ENCODE assay signal across 8 mouse cellular contexts in the genomic region with DNA sequence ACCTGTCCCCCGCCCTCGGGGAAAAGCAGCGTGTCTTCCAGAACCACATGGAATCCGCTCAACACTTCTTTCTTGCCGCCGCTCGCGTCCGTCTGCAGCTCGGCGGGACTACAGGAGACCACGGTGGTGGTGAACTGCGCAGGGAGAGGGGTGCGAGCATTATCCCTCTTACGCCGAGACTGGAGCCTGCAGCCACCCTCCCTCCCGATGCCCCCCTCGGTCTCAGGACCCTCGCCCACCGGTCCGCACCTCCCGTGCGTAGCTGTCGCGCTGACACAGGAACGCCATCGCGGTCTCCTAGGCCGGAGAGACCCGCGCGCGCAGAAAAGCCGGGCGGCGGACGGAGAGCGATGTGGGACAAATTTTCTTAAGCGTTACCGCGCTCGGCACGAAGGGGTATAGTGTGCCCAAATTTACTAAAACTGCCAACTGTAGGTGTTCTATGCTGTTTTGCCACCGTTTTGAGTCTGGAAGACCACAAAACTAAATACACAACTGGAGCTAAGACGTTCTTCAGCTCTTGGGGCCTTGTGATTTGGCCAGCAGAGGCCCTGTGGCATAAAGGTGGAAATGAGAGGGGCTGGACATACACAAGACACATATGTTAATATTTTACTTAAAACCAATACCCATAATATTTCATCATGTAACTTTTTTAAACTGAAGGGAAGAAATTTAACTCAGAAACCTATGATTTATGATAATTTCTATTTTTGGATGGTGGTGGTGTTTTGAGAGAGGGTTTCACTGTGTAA. TPM values are rescaled to one million over a fixed set of nuclear protein-coding genes. Genes with fewer than 3 reads are reported as not detected.
DNase-seq lines count a peak whose midpoint lies in the region; ATAC-seq and TF ChIP-seq lines count a peak whose summit lies in the region.

A gene (minus strand): TSS at position 515 of the 755 bp plus-strand sequence.

- TF ChIP-seq CTCF in liver, postnatal 0 days (IDR thresholded peaks at IDR 0.05; ENCODE audit: low read depth), result no peak
- TF ChIP-seq CTCF in testis, adult 2 months (IDR thresholded peaks at IDR 0.05; ENCODE audit: control insufficient read depth, insufficient read depth, insufficient replicate concordance, low read depth, low read length), result no peak

- H3K36me3 ChIP-seq in forebrain, embryonic 16.5 days (ENCODE audit: control insufficient read depth, insufficient read depth), result 0 out of 2 replicates have a peak, but pooled peaks cover 2% of the 10 kb centered on the region
- H3K36me3 ChIP-seq in liver, postnatal 0 days (replicated peaks; ENCODE audit: insufficient read depth, low read length), result peaks cover 14% of the 10 kb centered on the region
- H3K36me3 ChIP-seq in neural tube, embryonic 14.5 days (ENCODE audit: control insufficient read depth, insufficient read depth, low read length), result peaks cover 5% of the 10 kb centered on the region; the same call in 1 of the 2 replicates
- H3K36me3 ChIP-seq in testis, adult 2 months (ENCODE audit: control insufficient read depth, insufficient read depth, low read length), result peaks cover 2% of the 10 kb centered on the region

- peak; percentile 85 for DNase-seq in ES-CJ7 (ENCODE audit: low read depth, low spot score)
- peak; percentile 84 for DNase-seq in cerebellum, adult 11-12 months
- DNase-seq in heart, postnatal 25 days (ENCODE audit: low spot score), result peak; percentile 74
- DNase-seq in layer of hippocampus, adult 11-12 months (ENCODE audit: low spot score), result peak; percentile 87
- peak; percentile 89 for DNase-seq in liver, postnatal 0 days

- intact Hi-C loops in heart, postnatal 25 days (cut with DNase I), result no loop called here

- under 1% methylated on average over 45 of the region's 45 CpGs for WGBS in forebrain, embryonic 16.5 days
- under 1% methylated on average over 44 of the region's 45 CpGs for WGBS in liver, postnatal 0 days (ENCODE audit: insufficient replicate concordance)
- under 1% methylated on average over 45 of the region's 45 CpGs for WGBS in neural tube, embryonic 14.5 days

- no peaks in the 10 kb centered on the region for H3K27me3 ChIP-seq in forebrain, embryonic 16.5 days (replicated peaks; ENCODE audit: control insufficient read depth, insufficient read depth, low read length)
- no peaks in the 10 kb centered on the region for H3K27me3 ChIP-seq in liver, postnatal 0 days (ENCODE audit: insufficient read depth, low read length)
- no peaks in the 10 kb centered on the region for H3K27me3 ChIP-seq in neural tube, embryonic 14.5 days (ENCODE audit: control insufficient read depth, insufficient read depth, low read length)
- no peaks in the 10 kb centered on the region for H3K27me3 ChIP-seq in testis, adult 2 months (ENCODE audit: control insufficient read depth, insufficient read depth, low read length)

- peak within 1 kb of the TSS; percentile 74 for H3K4me2 ChIP-seq in forebrain, embryonic 16.5 days (ENCODE audit: low read length)
- peak within 1 kb of the TSS; percentile 99 for H3K4me2 ChIP-seq in liver, postnatal 0 days (ENCODE audit: low read depth, low read length)
- H3K4me2 ChIP-seq in neural tube, embryonic 14.5 days (ENCODE audit: low read depth, low read length), result peak within 1 kb of the TSS; percentile 75

- H3K4me3 ChIP-seq in forebrain, embryonic 16.5 days (replicated peaks; ENCODE audit: low read length), result peak within 1 kb of the TSS; percentile 67
- H3K4me3 ChIP-seq in liver, postnatal 0 days (ENCODE audit: low read depth, low read length), result peak within 1 kb of the TSS; percentile 97
- peak within 1 kb of the TSS; percentile 77 for H3K4me3 ChIP-seq in neural tube, embryonic 14.5 days (ENCODE audit: low read depth, low read length)
- peak within 1 kb of the TSS; percentile 99 for H3K4me3 ChIP-seq in testis, adult 2 months (ENCODE audit: control insufficient read depth, low read depth, low read length)

- ATAC-seq in forebrain, embryonic 16.5 days, result peak; percentile 93
- ATAC-seq in liver, postnatal 0 days, result peak; percentile 91
- ATAC-seq in neural tube, embryonic 14.5 days (ENCODE audit: low read depth), result peak; percentile 80

- peak within 1 kb of the TSS; percentile 80 for H3K27ac ChIP-seq in forebrain, embryonic 16.5 days (ENCODE audit: low read length)
- peak within 1 kb of the TSS; percentile 60 for H3K27ac ChIP-seq in liver, postnatal 0 days (ENCODE audit: low read depth)
- peak within 1 kb of the TSS; percentile 85 for H3K27ac ChIP-seq in neural tube, embryonic 14.5 days (ENCODE audit: low read depth, low read length)
- peak within 1 kb of the TSS; percentile 76; the same call in 1 of the 2 replicates for H3K27ac ChIP-seq in testis, adult 2 months (ENCODE audit: control insufficient read depth, insufficient read depth, low read depth, low read length)

- peak within 1 kb of the TSS; percentile 91 for H3K9ac ChIP-seq in forebrain, embryonic 16.5 days (replicated peaks; ENCODE audit: low read depth, low read length)
- H3K9ac ChIP-seq in liver, postnatal 0 days (replicated peaks), result peak within 1 kb of the TSS; percentile 90
- peak within 1 kb of the TSS; percentile 74 for H3K9ac ChIP-seq in neural tube, embryonic 14.5 days (replicated peaks; ENCODE audit: low read depth, low read length)

- peak; percentile 79 for TF ChIP-seq POLR2A in testis, adult 2 months (IDR thresholded peaks at IDR 0.05; ENCODE audit: control insufficient read depth, low read depth, low read length)

- peaks cover 7% of the 10 kb centered on the region for H3K4me1 ChIP-seq in forebrain, embryonic 16.5 days (replicated peaks; ENCODE audit: control insufficient read depth, insufficient read depth, low read length)
- H3K4me1 ChIP-seq in liver, postnatal 0 days (ENCODE audit: insufficient read depth), result peaks cover 7% of the 10 kb centered on the region
- peaks cover 5% of the 10 kb centered on the region; the same call in 1 of the 2 replicates for H3K4me1 ChIP-seq in neural tube, embryonic 14.5 days (ENCODE audit: control insufficient read depth, insufficient read depth, low read length)
- no peaks in the 10 kb centered on the region; the same call in none of the 2 replicates for H3K4me1 ChIP-seq in testis, adult 2 months (ENCODE audit: control insufficient read depth, insufficient read depth, low read length)

- H3K9me3 ChIP-seq in forebrain, embryonic 16.5 days (ENCODE audit: control insufficient read depth, low read length), result no peaks in the 10 kb centered on the region
- no peaks in the 10 kb centered on the region for H3K9me3 ChIP-seq in liver, postnatal 0 days (ENCODE audit: low read length)
- H3K9me3 ChIP-seq in neural tube, embryonic 14.5 days (ENCODE audit: control insufficient read depth, low read length), result no peaks in the 10 kb centered on the region

- no peak for TF ChIP-seq EP300 in liver, postnatal 0 days (IDR thresholded peaks at IDR 0.05; ENCODE audit: low read depth)

RNA-seq across cellular contexts. Expression of the gene that starts here (rescaled TPM):
- polyA plus RNA-seq in forebrain, embryonic 16.5 days (2015; fragmentation: Nextera tagmentation; extraction: Ambion mirVana), result 90.1 and 99.5 TPM in 2 replicates
- 10 to 100 TPM; 20.7 to 22.8 TPM for total RNA-seq in heart, postnatal 25 days (2021)
- polyA plus RNA-seq in liver, postnatal 0 days (2015; fragmentation: Nextera tagmentation; extraction: Ambion mirVana), result 23.7 and 24.2 TPM in 2 replicates
- polyA plus RNA-seq in neural tube, embryonic 14.5 days (2014; fragmentation: Nextera tagmentation; extraction: Ambion mirVana), result 89.5 and 100 TPM in 2 replicates
- polyA plus RNA-seq in testis, adult 2 months (2012; rRNA removed), result 17.9 and 18.7 TPM in 2 replicates

Comparison
In these comparisons a context has a peak if more than half of its experiments do, and no peak if none do; other contexts are left out.
1. Peak in every context shown above with its lines: DNase-seq, ATAC-seq, H3K4me3 ChIP-seq and H3K27ac ChIP-seq.